Mouse (Mus musculus) E14TG2a.4 (cell line): ENCODE results near the gene Dnajb11.

Source experiments
- H3K27me3 ChIP-seq: 2 replicates; pipeline ENCODE4 v1.6.1; 2014; ENCODE audit warnings: low read length, control low read depth; ENCODE audit not compliant: insufficient read depth
- H3K36me3 ChIP-seq: 2 replicates; pipeline ENCODE4 v1.6.1; 2014; ENCODE audit warnings: low read length, control low read depth; ENCODE audit not compliant: insufficient read depth
- H3K4me1 ChIP-seq: replicated peaks from 2 replicates; pipeline ENCODE4 v1.6.1; 2014; ENCODE audit warnings: low read depth, low read length, control low read depth
- H3K4me3 ChIP-seq: replicated peaks from 2 replicates; pipeline ENCODE4 v1.5.1; 2014; ENCODE audit warnings: mild to moderate bottlenecking, low read length
- H3K9me3 ChIP-seq: 2 replicates; pipeline ENCODE4 v1.6.1; 2014; ENCODE audit warnings: low read length, control low read depth
- CTCF ChIP-seq: conservative IDR thresholded peaks from 2 replicates; pipeline ENCODE4 v1.5.1; 2014; ENCODE audit warnings: low read length
- NANOG ChIP-seq: IDR thresholded peaks from 2 replicates; pipeline ENCODE4 v1.6.1; 2014; ENCODE audit warnings: borderline replicate concordance, low read length, mixed read lengths
- POU5F1 ChIP-seq: IDR thresholded peaks from 2 replicates; pipeline ENCODE4 v1.6.1; 2014; ENCODE audit warnings: low read length, borderline replicate concordance

Dnajb11 gene

DNA sequence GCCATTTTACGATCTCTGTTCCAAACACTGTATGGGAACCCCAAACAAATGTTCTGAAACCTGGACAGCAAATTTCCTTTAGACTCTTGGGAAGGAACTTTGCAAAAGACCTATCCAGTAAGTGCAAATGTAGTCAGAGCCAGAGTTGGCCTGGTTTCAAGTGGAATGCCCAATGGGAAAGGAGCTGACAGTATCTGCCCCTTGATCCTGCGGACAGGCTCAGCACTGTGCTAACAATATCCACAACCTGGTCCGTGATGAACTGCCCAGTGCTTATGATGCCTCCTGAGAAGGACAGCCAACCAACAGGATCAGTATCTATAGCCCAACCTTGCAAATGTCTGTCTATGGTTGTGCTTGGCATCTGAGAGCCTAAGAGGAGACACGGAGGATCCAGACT is 12.2 kb upstream of the Dnajb11 start:
- Histone ChIP-seq H3K36me3 (peaks cover 23% of the 10 kb centered on the region), H3K27me3 (no peaks in the 10 kb centered on the region), H3K9me3 (0 out of 2 replicates have a peak, but pooled peaks cover 5% of the 10 kb centered on the region), H3K4me3 (no peak overlapping the region), H3K4me1 (peaks cover 24% of the 10 kb centered on the region)
- TF ChIP-seq CTCF (no peak), POU5F1 (no peak), NANOG (no peak)

- Histone ChIP-seq H3K9me3 (0 out of 2 replicates have a peak, but pooled peaks cover 5% of the 10 kb centered on the region), H3K36me3 (peaks cover 15% of the 10 kb centered on the region), H3K4me1 (peaks cover 24% of the 10 kb centered on the region), H3K4me3 (no peak overlapping the region), H3K27me3 (no peaks in the 10 kb centered on the region)
- TF ChIP-seq NANOG, result no peak
- TF ChIP-seq POU5F1, result no peak
- TF ChIP-seq CTCF, result no peak
These were observed 10.0 kb upstream of the Dnajb11 start for GRCm38 (mm10) chr16:22847686-22848085.

- Histone ChIP-seq H3K36me3 (peaks cover 20% of the 10 kb centered on the region), H3K4me1 (peaks cover 24% of the 10 kb centered on the region), H3K9me3 (0 out of 2 replicates have a peak, but pooled peaks cover 5% of the 10 kb centered on the region), H3K27me3 (no peaks in the 10 kb centered on the region), H3K4me3 (no peak overlapping the region)
- TF ChIP-seq POU5F1, result no peak
- no peak for TF ChIP-seq CTCF
- TF ChIP-seq NANOG, result no peak
These were observed 9.3 kb upstream of the Dnajb11 start for GRCm38 (mm10) chr16:22848331-22848730.

- TF ChIP-seq CTCF (no peak), NANOG (no peak), POU5F1 (no peak)
- Histone ChIP-seq H3K4me3 (no peak overlapping the region), H3K9me3 (0 out of 2 replicates have a peak, but pooled peaks cover under 1% of the 10 kb centered on the region), H3K4me1 (peaks cover 28% of the 10 kb centered on the region), H3K36me3 (peaks cover 31% of the 10 kb centered on the region), H3K27me3 (no peaks in the 10 kb centered on the region)
These were observed 4.9 kb upstream of the Dnajb11 start for GRCm38 (mm10) chr16:22852709-22853108.

- Histone ChIP-seq H3K4me3 (peak overlapping the region; percentile 99), H3K4me1 (peaks cover 31% of the 10 kb centered on the region)
These were observed 872 bp upstream of the Dnajb11 start for GRCm38 (mm10) chr16:22856773-22857172.

GRCm38 (mm10) chr16:22872397-22872796 is 14.8 kb downstream of the Dnajb11 start:
- peaks cover 65% of the 10 kb centered on the region for H3K36me3 ChIP-seq
- H3K9me3 ChIP-seq, result no peaks in the 10 kb centered on the region
- peaks cover 24% of the 10 kb centered on the region for H3K4me1 ChIP-seq
- TF ChIP-seq CTCF (no peak), NANOG (no peak), POU5F1 (no peak)
- H3K27me3 ChIP-seq, result no peaks in the 10 kb centered on the region
- H3K4me3 ChIP-seq, result no peak overlapping the region

More at GRCm38 (mm10) chr16:22856773-22857172, 872 bp upstream of the Dnajb11 start:
- TF ChIP-seq POU5F1 (no peak), CTCF (no peak), NANOG (no peak)
- Histone ChIP-seq H3K9me3 (no peaks in the 10 kb centered on the region), H3K36me3 (peaks cover 36% of the 10 kb centered on the region), H3K27me3 (no peaks in the 10 kb centered on the region)

DNA sequence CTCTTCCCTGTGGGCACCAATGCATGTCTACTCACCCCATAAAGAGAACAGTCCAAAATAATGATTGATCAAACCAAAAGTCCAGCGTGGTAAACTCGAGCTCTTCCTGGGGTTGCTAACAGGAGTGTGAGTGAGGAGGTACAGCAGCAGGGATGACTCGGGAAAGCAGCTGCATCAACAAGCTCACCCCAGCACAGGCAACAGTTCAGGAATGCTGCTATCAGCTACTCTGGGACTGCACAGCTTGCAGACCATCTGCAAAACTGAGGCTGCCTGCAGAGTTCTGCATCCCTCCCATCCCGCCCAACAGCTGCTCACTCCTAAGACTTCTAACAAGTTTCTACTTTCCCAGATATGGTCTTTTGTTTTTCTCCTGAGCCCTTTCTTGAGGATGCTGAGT is 15.7 kb downstream of the Dnajb11 start:
- Histone ChIP-seq H3K4me1 (peaks cover 24% of the 10 kb centered on the region), H3K27me3 (no peaks in the 10 kb centered on the region)

GRCm38 (mm10) chr16:22876218-22877043 is 18.8 kb downstream of the Dnajb11 start:
- TF ChIP-seq CTCF (peak; percentile 79), POU5F1 (no peak)
- peaks cover 25% of the 10 kb centered on the region for H3K36me3 ChIP-seq
- H3K9me3 ChIP-seq, result no peaks in the 10 kb centered on the region
- H3K27me3 ChIP-seq, result no peaks in the 10 kb centered on the region
- peaks cover 32% of the 10 kb centered on the region for H3K4me1 ChIP-seq
- H3K4me3 ChIP-seq, result no peak overlapping the region

More for the DNA sequence above, 15.7 kb downstream of the Dnajb11 start:
- Histone ChIP-seq H3K9me3 (no peaks in the 10 kb centered on the region), H3K36me3 (peaks cover 55% of the 10 kb centered on the region), H3K4me3 (no peak overlapping the region)
- no peak for TF ChIP-seq NANOG
- TF ChIP-seq CTCF, result no peak
- TF ChIP-seq POU5F1, result no peak
